ENCODE assay signal across 13 mouse cellular contexts in the genomic region with DNA sequence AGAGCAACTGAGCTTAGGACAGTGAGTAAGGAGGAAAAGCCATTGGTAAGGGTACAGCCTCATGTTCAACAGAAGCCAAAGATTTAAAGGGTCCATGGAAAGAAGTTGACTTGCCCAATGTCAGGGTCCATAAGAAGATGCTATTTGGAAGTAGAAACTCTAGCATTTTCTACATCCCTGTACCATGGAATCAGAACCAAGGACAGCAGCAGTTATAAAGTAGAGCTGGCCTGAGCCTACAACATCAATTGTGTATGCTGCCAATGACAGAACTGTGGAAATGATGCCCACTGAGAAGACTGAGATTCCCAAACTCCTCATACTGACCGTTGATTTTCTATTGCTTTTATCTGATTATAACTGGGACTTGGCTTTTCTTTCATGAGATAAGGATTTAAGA.
"Had no signal": no experiment of that assay in that cellular context is flagged by ENCODE, and none has a peak within 500 bp of the region (broad histone marks: within the 10 kb centered on the region; RNA-seq: fewer than 3 reads in every experiment).

No protein-coding gene starts in this region.

- H3K9ac ChIP-seq: limb, embryonic 15.5 days; liver, embryonic 12.5 days; neural tube, embryonic 15.5 days; stomach, embryonic 15.5 days had no signal

- DNase-seq: kidney, adult 2 months; kidney, postnatal 36 days; layer of hippocampus, adult 9-11 months; left cerebral cortex, postnatal 4 days; midbrain, embryonic 14.5 days; thymus, adult 2 months; thymus, postnatal 25 days had no signal

- H3K4me2 ChIP-seq: limb, embryonic 15.5 days; liver, embryonic 12.5 days; neural tube, embryonic 15.5 days; stomach, embryonic 15.5 days had no signal

- H3K4me1 ChIP-seq: limb, embryonic 15.5 days; midbrain, embryonic 10.5 days; neural tube, embryonic 15.5 days; stomach, embryonic 15.5 days had no signal

- H3K27ac ChIP-seq: limb, embryonic 15.5 days; liver, embryonic 12.5 days; midbrain, embryonic 10.5 days; neural tube, embryonic 15.5 days; stomach, embryonic 15.5 days had no signal

- H3K36me3 ChIP-seq: limb, embryonic 15.5 days; liver, embryonic 12.5 days; midbrain, embryonic 10.5 days; neural tube, embryonic 15.5 days; stomach, embryonic 15.5 days had no signal

- H3K27me3 ChIP-seq: limb, embryonic 15.5 days; liver, embryonic 12.5 days; neural tube, embryonic 15.5 days; stomach, embryonic 15.5 days had no signal

- H3K4me3 ChIP-seq: limb, embryonic 15.5 days; liver, embryonic 12.5 days; midbrain, embryonic 10.5 days; myocyte; neural tube, embryonic 15.5 days; stomach, embryonic 15.5 days had no signal

- ATAC-seq: liver, embryonic 12.5 days had no signal

- H3K9me3 ChIP-seq: limb, embryonic 15.5 days; liver, embryonic 12.5 days; midbrain, embryonic 10.5 days; neural tube, embryonic 15.5 days; stomach, embryonic 15.5 days had no signal
